23 mouse cellular contexts compared by ENCODE assay signal in genomic region chr1:143001112-143001511, GRCm38 (mm10).
"Had no signal": no experiment of that assay in that cellular context is flagged by ENCODE, and none has a peak within 500 bp of the region (broad histone marks: within the 10 kb centered on the region; RNA-seq: fewer than 3 reads in every experiment).

No protein-coding gene starts in this region.

- DNase-seq: liver, postnatal 0 days; lung, adult 2 months; lung, postnatal 14 days; lung, postnatal 36 days; retina, postnatal 1 day; right cerebral cortex, adult 18-20 months; right cerebral cortex, postnatal 25 days; right cerebral cortex, postnatal 4 days; spleen, adult 18-20 months; thymus, adult 2 months; thymus, postnatal 25 days; thymus, postnatal 4 days had no signal

- H3K9ac ChIP-seq: liver, embryonic 15.5 days; liver, postnatal 0 days; lung, embryonic 15.5 days; midbrain, embryonic 13.5 days; neural tube, embryonic 13.5 days; neural tube, embryonic 15.5 days had no signal

- H3K9me3 ChIP-seq: liver, embryonic 15.5 days; lung, embryonic 15.5 days; megakaryocyte, embryonic 14.5 days; midbrain, embryonic 13.5 days; neural tube, embryonic 13.5 days; neural tube, embryonic 15.5 days had no signal

- H3K27ac ChIP-seq: liver, embryonic 15.5 days; lung, embryonic 15.5 days; macrophage; midbrain, embryonic 13.5 days; neural tube, embryonic 13.5 days; neural tube, embryonic 15.5 days had no signal

- ATAC-seq: liver, postnatal 0 days; lung, postnatal 0 days; midbrain, embryonic 13.5 days; midbrain, embryonic 16.5 days had no signal

- H3K27me3 ChIP-seq: liver, embryonic 15.5 days; lung, embryonic 15.5 days; megakaryocyte, embryonic 14.5 days; midbrain, embryonic 13.5 days; neural tube, embryonic 13.5 days; neural tube, embryonic 15.5 days had no signal

- H3K36me3 ChIP-seq: liver, embryonic 15.5 days; lung, embryonic 15.5 days; midbrain, embryonic 13.5 days; neural tube, embryonic 13.5 days; neural tube, embryonic 15.5 days had no signal

- H3K4me1 ChIP-seq: liver, embryonic 15.5 days; lung, embryonic 15.5 days; megakaryocyte, embryonic 14.5 days; midbrain, embryonic 13.5 days; neural tube, embryonic 13.5 days; neural tube, embryonic 15.5 days had no signal

- H3K4me2 ChIP-seq: liver, embryonic 15.5 days; lung, embryonic 15.5 days; midbrain, embryonic 11.5 days; midbrain, embryonic 13.5 days; neural tube, embryonic 13.5 days; neural tube, embryonic 15.5 days had no signal

- H3K4me3 ChIP-seq: liver, embryonic 15.5 days; lung, embryonic 15.5 days; megakaryocyte, embryonic 14.5 days; midbrain, embryonic 13.5 days; myocyte; neural tube, embryonic 13.5 days; neural tube, embryonic 15.5 days had no signal
